Mouse (Mus musculus): Measurements from ENCODE around the gene Tbp. TPM values are rescaled to one million over a fixed set of nuclear protein-coding genes. Genes with fewer than 3 reads are reported as not detected.

Tbp gene
- 60.0 TPM for polyA plus RNA-seq (2017; shearing (Covaris generic))

GRCm38 (mm10) chr17:15499656-15500394, at the start of gene Tbp, which contains the start of gene Psmb1:
Tbp (plus strand) TSS chr17:15499888.
Psmb1 (minus strand) TSS chr17:15499751.

GRCm38 (mm10) chr17:15526986-15527810, 27.5 kb downstream of the Tbp start, which contains the start of gene Pdcd2:
Pdcd2 (minus strand) TSS chr17:15527301.

GRCm38 (mm10) chr17:15564014-15564927, 64.6 kb downstream of the Tbp start, which contains the start of gene Prdm9:
Prdm9 (minus strand) TSS chr17:15564354.

Other genes starting within 250 kb of the Tbp start
- gene Dll1, start 123.0 kb upstream of the Tbp start, polyA plus RNA-seq (2017; shearing (Covaris generic)), result 0.43 TPM
- gene Fam120b, start 103.7 kb upstream of the Tbp start, polyA plus RNA-seq (2017; shearing (Covaris generic)), result 65.5 TPM
- 273 TPM for gene Psmb1, start 137 bp upstream of the Tbp start, polyA plus RNA-seq (2017; shearing (Covaris generic))
- gene Pdcd2, start 27.4 kb downstream of the Tbp start, polyA plus RNA-seq (2017; shearing (Covaris generic)), result 31.6 TPM
- gene Prdm9, start 64.5 kb downstream of the Tbp start, polyA plus RNA-seq (2017; shearing (Covaris generic)), result 9.8 TPM
- gene Chd1, start 205.1 kb downstream of the Tbp start, polyA plus RNA-seq (2017; shearing (Covaris generic)), result 14.9 TPM